Mouse (Mus musculus) cortical plate, adult 2 months (tissue): ENCODE measurements around the gene Gm35315.

Source experiments
- CTCF ChIP-seq: fragments of 200-500 bp; IDR thresholded peaks from 2 replicates; pipeline ENCODE4 v1.5.1; 2011; ENCODE audit warnings: mild to moderate bottlenecking, control low read depth, low read length; ENCODE audit not compliant: insufficient read depth; ENCODE audit errors: extremely low read depth
- POLR2A ChIP-seq: fragments of 200-500 bp; IDR thresholded peaks from 2 replicates; pipeline ENCODE4 v1.6.1; 2011; ENCODE audit warnings: mild to moderate bottlenecking, low read length, control low read depth; ENCODE audit not compliant: insufficient read depth; ENCODE audit errors: extremely low read depth

GRCm38 (mm10) chr5:110099656-110100580, 5.7 kb upstream of the Gm35315 start, which contains the start of gene Plcxd1:
- no peak for TF ChIP-seq CTCF
- TF ChIP-seq POLR2A, result no peak
